In genomic region chr5:113453356-113453755, GRCm38 (mm10) we compare ENCODE assay signal across 18 mouse cellular contexts. TPM values are rescaled to one million over a fixed set of nuclear protein-coding genes. Genes with fewer than 3 reads are reported as not detected.
DNase-seq lines count a peak whose midpoint lies in the region; ATAC-seq and TF ChIP-seq lines count a peak whose summit lies in the region.
"Had no signal": no experiment of that assay in that cellular context is flagged by ENCODE, and none has a peak within 500 bp of the region (broad histone marks: within the 10 kb centered on the region; RNA-seq: fewer than 3 reads in every experiment).

No protein-coding gene starts in this region.

- no peaks in the 10 kb centered on the region for H3K36me3 ChIP-seq in hindbrain, embryonic 13.5 days
- no peaks in the 10 kb centered on the region for H3K36me3 ChIP-seq in hindbrain, postnatal 0 days (ENCODE audit: insufficient read depth, low read length)
- no peaks in the 10 kb centered on the region for H3K36me3 ChIP-seq in embryonic facial prominence, embryonic 13.5 days
- H3K36me3 ChIP-seq in midbrain, embryonic 16.5 days (ENCODE audit: control insufficient read depth, insufficient read depth, low read length), result no peaks in the 10 kb centered on the region
- no peaks in the 10 kb centered on the region for H3K36me3 ChIP-seq in heart, embryonic 11.5 days (ENCODE audit: control insufficient read depth, insufficient read depth, low read length)
- H3K36me3 ChIP-seq: limb, embryonic 15.5 days had no signal

- no peak overlapping the region for H3K4me2 ChIP-seq in hindbrain, embryonic 13.5 days
- no peak overlapping the region for H3K4me2 ChIP-seq in hindbrain, postnatal 0 days (ENCODE audit: low read depth, low read length)
- H3K4me2 ChIP-seq in embryonic facial prominence, embryonic 13.5 days, result no peak overlapping the region
- no peak overlapping the region for H3K4me2 ChIP-seq in midbrain, embryonic 16.5 days (ENCODE audit: low read length)
- H3K4me2 ChIP-seq in heart, embryonic 11.5 days, result no peak overlapping the region
- H3K4me2 ChIP-seq: limb, embryonic 15.5 days had no signal

- peaks cover 7% of the 10 kb centered on the region for H3K27me3 ChIP-seq in hindbrain, embryonic 13.5 days
- H3K27me3 ChIP-seq in hindbrain, postnatal 0 days (ENCODE audit: insufficient read depth, low read length), result no peaks in the 10 kb centered on the region
- no peaks in the 10 kb centered on the region for H3K27me3 ChIP-seq in embryonic facial prominence, embryonic 13.5 days
- no peaks in the 10 kb centered on the region for H3K27me3 ChIP-seq in midbrain, embryonic 16.5 days (ENCODE audit: control insufficient read depth, insufficient read depth, low read depth, low read length)
- H3K27me3 ChIP-seq in heart, embryonic 11.5 days (ENCODE audit: control insufficient read depth, insufficient read depth, low read length), result 0 out of 2 replicates have a peak, but pooled peaks cover 3% of the 10 kb centered on the region

- H3K4me3 ChIP-seq in hindbrain, embryonic 13.5 days, result no peak overlapping the region
- no peak overlapping the region for H3K4me3 ChIP-seq in hindbrain, postnatal 0 days (ENCODE audit: low read length)
- no peak overlapping the region for H3K4me3 ChIP-seq in embryonic facial prominence, embryonic 13.5 days
- H3K4me3 ChIP-seq in midbrain, embryonic 16.5 days (ENCODE audit: low read depth, low read length), result no peak overlapping the region
- no peak overlapping the region for H3K4me3 ChIP-seq in heart, embryonic 11.5 days (ENCODE audit: low read depth, low read length)
- H3K4me3 ChIP-seq: heart, adult 2 months; limb, embryonic 15.5 days had no signal

- intact Hi-C loops in heart, postnatal 14 days (cut with DNase I), result no loop called here

- peak overlapping the region; percentile 35; the same call in 1 of the 2 replicates for H3K27ac ChIP-seq in hindbrain, embryonic 13.5 days
- no peak overlapping the region for H3K27ac ChIP-seq in hindbrain, postnatal 0 days
- peak overlapping the region; percentile 63 for H3K27ac ChIP-seq in embryonic facial prominence, embryonic 13.5 days
- H3K27ac ChIP-seq in midbrain, embryonic 16.5 days (ENCODE audit: low read length), result no peak overlapping the region
- no peak overlapping the region for H3K27ac ChIP-seq in heart, embryonic 11.5 days (ENCODE audit: low read depth, low read length)
- H3K27ac ChIP-seq: heart, adult 2 months; limb, embryonic 15.5 days had no signal

- no peak for TF ChIP-seq CTCF in hindbrain, postnatal 0 days (IDR thresholded peaks at IDR 0.05; ENCODE audit: low read depth)

- 0 out of 2 replicates have a peak overlapping the region, but pooled peaks have one; percentile 36 for H3K9ac ChIP-seq in hindbrain, embryonic 13.5 days
- H3K9ac ChIP-seq in hindbrain, postnatal 0 days (replicated peaks; ENCODE audit: low read length), result no peak overlapping the region
- H3K9ac ChIP-seq in embryonic facial prominence, embryonic 13.5 days, result 0 out of 2 replicates have a peak overlapping the region, but pooled peaks have one; percentile 32
- H3K9ac ChIP-seq in midbrain, embryonic 16.5 days (ENCODE audit: low read depth, low read length), result no peak overlapping the region; the same call in 1 of the 2 replicates
- H3K9ac ChIP-seq in heart, embryonic 11.5 days (ENCODE audit: low read depth, low read length), result no peak overlapping the region
- H3K9ac ChIP-seq: limb, embryonic 15.5 days had no signal

- H3K4me1 ChIP-seq in hindbrain, embryonic 13.5 days (replicated peaks), result peaks cover 28% of the 10 kb centered on the region
- H3K4me1 ChIP-seq in hindbrain, postnatal 0 days (ENCODE audit: insufficient read depth, low read length), result peaks cover 6% of the 10 kb centered on the region; the same call in 1 of the 2 replicates
- peaks cover 22% of the 10 kb centered on the region for H3K4me1 ChIP-seq in embryonic facial prominence, embryonic 13.5 days
- H3K4me1 ChIP-seq in midbrain, embryonic 16.5 days (ENCODE audit: control insufficient read depth, insufficient read depth, low read length), result peaks cover 15% of the 10 kb centered on the region
- H3K4me1 ChIP-seq in heart, embryonic 11.5 days (ENCODE audit: control insufficient read depth, insufficient read depth, low read length), result 0 out of 2 replicates have a peak, but pooled peaks cover 2% of the 10 kb centered on the region

- no peak for ATAC-seq in hindbrain, embryonic 13.5 days (ENCODE audit: low FRiP score)
- no peak for ATAC-seq in hindbrain, postnatal 0 days
- ATAC-seq in embryonic facial prominence, embryonic 13.5 days (ENCODE audit: insufficient number of reproducible peaks, insufficient read depth, low FRiP score, low TSS enrichment, low read depth), result no peak
- ATAC-seq in midbrain, embryonic 16.5 days, result peak; percentile 9; the same call in 1 of the 2 replicates
- ATAC-seq in heart, embryonic 11.5 days (replicated peaks; ENCODE audit: insufficient number of reproducible peaks, low FRiP score, low TSS enrichment), result no peak
- ATAC-seq: activated CD4-positive, CD25-positive, alpha-beta regulatory T cell, adult 4 months had no signal

- H3K9me3 ChIP-seq in hindbrain, embryonic 13.5 days, result no peaks in the 10 kb centered on the region
- no peaks in the 10 kb centered on the region for H3K9me3 ChIP-seq in hindbrain, postnatal 0 days (ENCODE audit: low read length)
- H3K9me3 ChIP-seq in embryonic facial prominence, embryonic 13.5 days, result 0 out of 2 replicates have a peak, but pooled peaks cover 3% of the 10 kb centered on the region
- H3K9me3 ChIP-seq in midbrain, embryonic 16.5 days (replicated peaks; ENCODE audit: control insufficient read depth, low read length, poor library complexity, severe bottlenecking), result no peaks in the 10 kb centered on the region; the same call in 1 of the 2 replicates
- no peaks in the 10 kb centered on the region for H3K9me3 ChIP-seq in heart, embryonic 11.5 days (replicated peaks; ENCODE audit: control insufficient read depth, low read length)
- H3K9me3 ChIP-seq: limb, embryonic 15.5 days had no signal

- DNase-seq in hindbrain, postnatal 0 days (ENCODE audit: low spot score), result no peak
- peak; percentile 84 for DNase-seq in embryo, embryonic 10 days (ENCODE audit: low spot score)
- no peak for DNase-seq in thymus, postnatal 0 days (ENCODE audit: low spot score)
- no peak for DNase-seq in heart, postnatal 14 days
- DNase-seq: cerebellum, adult 11 months; heart, adult 2 months; heart, postnatal 36 days; kidney, adult 2 months; lung, adult 2 months; right cerebral cortex, postnatal 4 days; thymus, postnatal 14 days had no signal

- 2% methylated on average over 4 of the region's 4 CpGs for WGBS in hindbrain, embryonic 13.5 days
- WGBS in hindbrain, postnatal 0 days, result 6% methylated on average over 4 of the region's 4 CpGs
- WGBS in embryonic facial prominence, embryonic 13.5 days, result 4% methylated on average over 4 of the region's 4 CpGs
- 8% methylated on average over 4 of the region's 4 CpGs for WGBS in midbrain, embryonic 16.5 days
- 6% methylated on average over 4 of the region's 4 CpGs for WGBS in heart, embryonic 11.5 days (ENCODE audit: insufficient replicate concordance)

RNA-seq across cellular contexts. Expression of gene Wscd2, which starts 36.8 kb away (rescaled TPM):
- polyA plus RNA-seq in hindbrain, embryonic 13.5 days (2015; fragmentation: Nextera tagmentation; extraction: Ambion mirVana), result 9.8 and 10.4 TPM in 2 replicates
- total RNA-seq in hindbrain, postnatal 0 days (2014; rRNA removed), result 25.1 and 33.8 TPM in 2 replicates
- polyA plus RNA-seq in hindbrain, postnatal 0 days (2015; fragmentation: Nextera tagmentation; extraction: Ambion mirVana), result 8.9 and 9.8 TPM in 2 replicates
- polyA plus RNA-seq in embryonic facial prominence, embryonic 13.5 days (2015; fragmentation: Nextera tagmentation; extraction: Ambion mirVana), result 12.5 and 14.6 TPM in 2 replicates
- polyA plus RNA-seq in midbrain, embryonic 16.5 days (2015; fragmentation: Nextera tagmentation; extraction: Ambion mirVana), result 14.4 and 16.1 TPM in 2 replicates
- polyA plus RNA-seq in thymus, postnatal 0 days (2015; fragmentation: Nextera tagmentation; extraction: Ambion mirVana), result 0.10 and 0.23 TPM in 2 replicates
- 2.4 and 3.4 TPM in 2 replicates for polyA plus RNA-seq in heart, embryonic 11.5 days (2014; fragmentation: Nextera tagmentation; extraction: Ambion mirVana)
- total RNA-seq in heart, postnatal 14 days (2021), result under 1 TPM; 0.36 to 0.49 TPM
- total RNA-seq: megakaryocyte-erythroid progenitor cell, adult 5-6 weeks had no signal

Comparison
In these comparisons a context has a peak if more than half of its experiments do, and no peak if none do; other contexts are left out.
1. H3K27ac ChIP-seq: peak in hindbrain, embryonic 13.5 days (single experiment) and embryonic facial prominence, embryonic 13.5 days (single experiment); none in hindbrain, postnatal 0 days (single experiment), midbrain, embryonic 16.5 days (single experiment) and heart, embryonic 11.5 days (single experiment).
2. H3K9ac ChIP-seq: peak in hindbrain, embryonic 13.5 days (single experiment) and embryonic facial prominence, embryonic 13.5 days (single experiment); none in hindbrain, postnatal 0 days (single experiment), midbrain, embryonic 16.5 days (single experiment) and heart, embryonic 11.5 days (single experiment).